Mouse (Mus musculus): ENCODE results near the gene Clk2.
A peak's percentile ranks its signal among the peaks of the same experiment; 100 is the strongest.
"Not testable (repeated sequence)": the region's sequence is repeated elsewhere in the genome, so short reads cannot be mapped to it uniquely, and the experiment has no call there.

Gene Clk2

DNA sequence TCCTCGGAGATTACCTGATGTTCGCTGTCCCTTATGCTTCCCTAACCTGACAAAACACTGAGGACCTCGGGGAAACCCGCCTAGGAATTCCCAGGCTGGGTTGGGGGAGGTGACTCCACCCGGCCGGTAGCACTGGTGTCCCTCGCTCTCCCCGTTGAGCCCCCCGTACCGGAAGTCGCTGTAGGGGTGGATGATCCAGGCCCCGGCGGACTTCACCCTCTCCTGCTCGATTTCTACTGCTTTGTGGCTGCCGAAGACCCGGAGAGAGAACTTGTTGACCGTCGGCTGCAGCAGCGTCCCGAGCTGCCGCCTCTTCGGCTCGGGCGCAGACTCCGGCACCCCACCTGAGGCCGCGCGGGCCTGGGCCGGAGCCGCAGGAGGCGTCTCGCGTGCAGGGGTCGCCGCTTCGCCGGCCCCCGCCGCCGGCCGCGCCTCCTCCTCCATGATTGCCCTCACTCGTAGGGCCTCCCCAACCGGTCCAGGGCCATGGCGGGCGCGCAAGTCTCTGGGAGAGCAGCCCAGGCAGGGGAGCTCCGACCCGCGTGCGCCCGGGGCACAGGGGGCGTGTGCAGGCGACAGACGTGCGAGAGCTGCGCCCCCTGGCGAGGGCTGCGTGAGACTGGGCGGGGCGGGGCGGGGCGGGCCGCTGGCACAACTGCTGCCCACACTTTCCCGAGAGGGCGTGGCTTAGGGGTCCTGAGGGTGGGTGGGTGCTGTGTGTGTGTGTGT, 4.8 kb upstream of the Clk2 start, which contains the start of gene Hcn3:
Gene Hcn3 (minus strand): TSS at position 581 of the 729 bp plus-strand sequence.
- DNase-seq (ENCODE audit: low read depth, low spot score) = no peak

DNA sequence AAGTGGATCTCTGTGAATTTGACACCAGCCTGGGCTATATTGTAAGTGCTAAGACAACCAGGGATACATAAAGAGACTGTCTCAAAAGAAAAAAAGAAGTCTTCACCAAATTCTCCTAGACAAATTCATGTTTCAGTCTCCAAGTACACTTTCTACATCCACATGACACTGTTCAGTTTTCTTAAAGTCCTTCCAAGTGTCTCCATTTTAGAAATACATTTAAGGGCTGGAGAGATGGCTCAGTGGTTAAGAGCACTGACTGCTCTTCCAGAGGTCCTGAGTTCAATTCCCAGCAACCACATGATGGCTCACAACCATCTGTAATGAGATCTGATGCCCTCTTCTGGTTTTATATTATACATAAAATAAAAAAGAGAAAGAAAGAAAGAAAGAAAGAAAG, 3.4 kb upstream of the Clk2 start:
- DNase-seq (ENCODE audit: low read depth, low spot score) = not testable (repeated sequence)

GRCm38 (mm10) chr3:89161786-89162185, 2.8 kb upstream of the Clk2 start:
- DNase-seq (ENCODE audit: low read depth, low spot score) = no peak

- no peak for DNase-seq (ENCODE audit: low read depth, low spot score)
Measured at GRCm38 (mm10) chr3:89163123-89163522, 1.5 kb upstream of the Clk2 start.

- no peak for DNase-seq (ENCODE audit: low read depth, low spot score)
Measured at GRCm38 (mm10) chr3:89163643-89164245, 851 bp upstream of the Clk2 start.

GRCm38 (mm10) chr3:89165268-89165870, 774 bp downstream of the Clk2 start:
- no peak for DNase-seq (ENCODE audit: low read depth, low spot score)

GRCm38 (mm10) chr3:89166945-89167344, 2.4 kb downstream of the Clk2 start:
- DNase-seq (ENCODE audit: low read depth, low spot score) = no peak

DNA sequence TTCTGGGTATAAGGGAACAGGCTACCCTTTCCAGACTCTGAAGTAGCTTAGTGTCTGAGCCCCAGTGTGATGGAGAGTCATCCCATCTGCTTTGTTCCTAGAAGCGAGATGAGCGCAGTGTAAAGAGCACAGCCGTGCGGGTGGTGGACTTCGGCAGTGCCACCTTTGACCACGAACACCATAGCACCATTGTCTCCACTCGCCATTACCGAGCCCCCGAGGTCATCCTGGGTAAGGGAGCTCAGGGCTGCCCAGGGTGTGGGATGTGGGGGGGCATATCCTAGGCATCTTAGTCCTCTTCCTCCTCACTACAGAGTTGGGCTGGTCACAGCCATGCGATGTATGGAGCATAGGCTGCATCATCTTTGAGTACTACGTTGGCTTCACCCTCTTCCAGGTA, 10.2 kb downstream of the Clk2 start:
- no peak for DNase-seq (ENCODE audit: low read depth, low spot score)

DNA sequence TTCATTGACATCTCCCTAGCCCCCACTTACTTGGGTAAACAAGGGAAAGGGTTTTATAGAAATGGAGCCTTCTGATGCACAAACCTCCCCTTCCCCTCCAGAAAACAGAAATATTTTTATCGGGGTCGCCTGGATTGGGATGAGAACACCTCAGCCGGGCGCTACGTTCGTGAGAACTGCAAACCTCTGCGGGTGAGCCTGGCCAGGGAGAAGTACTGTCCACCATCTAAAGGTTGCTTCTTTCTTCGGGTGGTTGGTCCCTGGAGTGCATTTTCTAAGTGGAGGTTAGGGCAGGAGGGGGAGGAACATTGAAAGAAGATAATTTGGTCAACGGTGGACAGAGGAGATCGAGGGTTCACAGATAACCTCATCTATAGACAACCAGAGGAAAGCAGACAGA, 10.9 kb downstream of the Clk2 start:
- no peak for DNase-seq (ENCODE audit: low read depth, low spot score)

DNA sequence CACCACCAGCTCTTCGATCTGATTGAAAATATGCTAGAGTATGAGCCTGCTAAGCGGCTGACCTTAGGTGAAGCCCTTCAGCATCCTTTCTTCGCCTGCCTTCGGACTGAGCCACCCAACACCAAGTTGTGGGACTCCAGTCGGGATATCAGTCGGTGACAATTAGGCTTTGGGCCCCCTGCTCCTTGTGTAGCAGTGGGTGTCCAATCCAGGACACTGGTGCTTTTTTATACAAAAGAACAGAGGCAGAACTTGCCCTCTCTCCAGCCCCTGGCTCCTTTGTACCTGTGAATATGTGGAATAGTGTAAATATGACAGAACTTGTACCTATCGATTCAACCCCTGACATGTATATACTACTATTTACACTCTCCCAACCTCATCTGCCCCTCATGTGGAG, 11.8 kb downstream of the Clk2 start:
- no peak for DNase-seq (ENCODE audit: low read depth, low spot score)

DNA sequence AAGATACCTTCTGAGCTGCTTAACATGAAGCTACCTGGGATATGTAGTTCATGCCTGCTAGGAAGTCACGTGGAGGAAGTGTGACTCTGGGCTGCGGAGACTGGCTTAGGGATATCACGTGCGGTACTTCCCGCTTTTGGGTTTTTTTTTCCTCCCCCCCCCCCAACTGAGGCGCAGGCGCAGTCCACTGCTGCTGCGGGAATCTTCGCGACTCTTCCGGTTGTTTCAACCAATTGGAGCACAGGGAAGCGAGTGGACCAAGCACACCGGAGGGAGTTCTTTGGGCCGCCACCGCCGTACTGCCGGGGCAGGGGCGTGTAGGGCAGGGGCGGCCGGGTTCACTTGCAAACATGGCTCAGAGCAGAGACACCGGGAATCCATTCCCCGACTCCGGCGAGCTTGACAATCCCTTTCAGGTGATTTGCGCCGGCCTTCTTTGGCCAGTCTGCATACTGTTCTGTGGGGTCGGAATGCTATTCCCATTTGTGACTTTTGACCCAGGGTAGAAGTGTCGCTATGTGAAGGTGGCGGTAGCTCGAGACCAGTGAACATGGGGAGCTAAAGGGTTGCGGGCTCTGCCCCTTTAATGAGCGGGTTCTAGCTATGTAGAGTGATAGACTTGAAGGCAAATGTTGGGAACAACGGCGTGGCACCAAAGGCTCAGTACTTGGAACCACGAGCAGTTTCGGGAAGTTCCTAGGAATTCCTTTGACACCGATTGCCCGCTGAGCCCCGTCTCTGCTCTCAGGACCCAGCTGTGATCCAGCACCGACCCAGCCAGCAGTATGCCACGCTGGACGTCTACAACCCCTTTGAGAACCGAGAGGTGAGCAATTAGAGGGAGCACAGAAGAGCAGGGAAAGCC, 12.9 kb downstream of the Clk2 start, which contains the start of gene Scamp3:
Gene Scamp3 (plus strand): TSS at position 232 of the 865 bp plus-strand sequence.
- DNase-seq (ENCODE audit: low read depth, low spot score) = peak; percentile 81

DNA sequence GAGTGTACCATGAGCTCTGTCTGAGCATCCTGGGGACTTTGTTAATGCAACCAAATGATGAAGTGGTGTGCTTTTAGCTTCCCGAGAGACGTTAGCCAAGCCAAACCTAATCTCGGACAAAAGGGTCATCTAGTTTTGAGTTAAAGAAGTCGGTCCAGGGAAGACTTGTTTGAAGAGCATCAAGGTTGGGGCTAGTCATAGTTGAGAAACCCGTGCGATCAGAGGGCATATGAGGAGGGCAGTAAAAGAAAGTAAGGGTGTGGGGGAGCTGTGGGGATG, 13.5 kb downstream of the Clk2 start:
- DNase-seq (ENCODE audit: low read depth, low spot score) = no peak

- DNase-seq (ENCODE audit: low read depth, low spot score) = no peak
Measured at GRCm38 (mm10) chr3:89179056-89179455, 14.5 kb downstream of the Clk2 start.

DNA sequence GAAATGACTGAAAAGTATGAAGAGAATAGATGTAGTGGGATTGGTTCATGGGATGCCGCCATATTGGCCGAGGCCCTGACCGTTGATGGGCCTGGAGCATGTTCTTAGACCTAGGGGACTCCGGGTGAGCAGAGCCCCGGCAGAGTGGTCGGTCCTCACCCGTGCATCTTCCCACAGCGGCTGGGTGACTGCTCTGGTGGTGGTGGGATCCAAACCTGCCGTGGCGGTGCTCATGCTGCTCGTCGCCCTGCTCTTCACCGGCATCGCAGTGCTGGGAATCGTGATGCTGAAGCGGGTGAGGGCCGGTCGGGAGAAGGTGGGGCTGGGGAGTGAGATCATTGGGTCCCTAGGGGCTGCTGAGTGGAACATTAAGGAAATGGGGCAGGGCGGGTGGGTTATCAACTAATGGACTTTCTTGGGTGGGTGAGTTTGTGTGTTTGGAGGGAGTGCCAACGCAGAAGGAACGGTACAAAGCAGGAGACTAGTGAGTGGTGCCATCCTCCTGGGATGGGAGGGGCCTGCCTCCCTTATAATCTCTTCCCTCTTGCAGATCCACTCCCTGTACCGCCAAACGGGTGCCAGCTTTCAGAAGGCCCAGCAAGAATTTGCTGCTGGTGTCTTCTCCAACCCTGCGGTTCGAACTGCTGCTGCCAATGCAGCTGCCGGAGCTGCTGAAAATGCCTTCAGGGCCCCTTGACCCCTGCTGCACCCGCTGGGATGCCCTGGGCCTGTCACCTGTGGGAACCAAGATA, 17.3 kb downstream of the Clk2 start:
- no peak for DNase-seq (ENCODE audit: low read depth, low spot score)

- no peak for DNase-seq (ENCODE audit: low read depth, low spot score)
Measured at GRCm38 (mm10) chr3:89182531-89183057, 18.0 kb downstream of the Clk2 start.

GRCm38 (mm10) chr3:89183058-89183958, 18.7 kb downstream of the Clk2 start, which contains the start of gene Fam189b:
Gene Fam189b (plus strand): TSS chr3:89183143.
- DNase-seq (ENCODE audit: low read depth, low spot score) = no peak

DNA sequence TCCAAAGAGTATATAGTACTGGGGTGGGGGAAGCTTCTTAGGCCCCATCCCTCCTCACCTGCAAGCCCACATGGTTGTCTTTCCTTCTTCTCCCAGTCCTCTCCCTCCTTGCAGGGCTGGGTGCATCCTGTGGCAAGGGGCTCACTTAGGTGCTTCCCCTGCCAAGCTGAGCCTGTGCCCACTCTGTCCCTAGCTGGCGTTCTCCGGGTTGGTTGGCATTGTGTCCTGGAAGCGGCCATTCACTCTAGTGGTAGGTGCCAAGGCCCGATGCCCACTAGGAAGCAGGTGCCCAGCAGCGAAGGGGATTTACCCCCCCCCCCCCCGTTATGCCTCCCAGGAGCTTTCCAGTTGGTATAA, 19.3 kb downstream of the Clk2 start:
- no peak for DNase-seq (ENCODE audit: low read depth, low spot score)

- no peak for DNase-seq (ENCODE audit: low read depth, low spot score)
Measured at GRCm38 (mm10) chr3:89187197-89187596, 22.6 kb downstream of the Clk2 start.

GRCm38 (mm10) chr3:89187690-89188477, 23.3 kb downstream of the Clk2 start:
- DNase-seq (ENCODE audit: low read depth, low spot score) = no peak
